Mouse (Mus musculus) activated CD4-positive, CD25-positive, alpha-beta regulatory T cell, adult 4 months (primary cell): Measurements from ENCODE around the gene Stra6. TPM values are rescaled to one million over a fixed set of nuclear protein-coding genes. Genes with fewer than 3 reads are reported as not detected.

Source experiments
- ATAC-seq: one replicate; pipeline ENCODE4 v1.8.0; 2017
- polyA plus RNA-seq, 2 experiments: library from polyadenylated mRNA; unstranded; fragments of 100-300 nt; shearing (Covaris generic); gene quantifications; one replicate each; pipeline ENCODE4 v1.2.1; 2017

Stra6 gene
- polyA plus RNA-seq, 2 experiments from 2014 or later, result 3.1 to 3.8 TPM

- ATAC-seq, result no peak
Observed at GRCm38 (mm10) chr9:58096629-58097301, 33.2 kb downstream of the Stra6 start.

GRCm38 (mm10) chr9:58099836-58100565, 36.4 kb downstream of the Stra6 start:
- ATAC-seq, result no peak

DNA sequence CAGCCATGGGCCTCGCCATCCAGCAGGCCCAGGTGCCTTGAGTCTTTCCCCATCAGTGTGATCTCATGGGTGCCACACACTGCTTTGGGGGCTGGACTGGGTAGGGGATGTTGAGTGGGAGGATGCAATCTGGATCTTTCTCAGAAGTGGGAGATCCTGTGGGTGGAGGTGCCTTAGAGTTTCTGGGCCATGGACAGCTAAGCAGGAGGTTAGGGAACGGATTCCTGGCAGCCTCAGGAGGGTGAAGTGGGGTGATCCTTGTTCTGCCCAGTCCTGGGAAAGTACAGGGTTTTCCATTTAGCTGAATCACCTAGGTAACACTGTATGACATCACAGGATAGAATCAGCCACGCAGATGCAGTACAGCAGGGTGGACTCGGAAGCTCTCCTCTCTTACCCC, 38.4 kb downstream of the Stra6 start:
- no peak for ATAC-seq

GRCm38 (mm10) chr9:58103647-58104046, 40.1 kb downstream of the Stra6 start:
- no peak for ATAC-seq

DNA sequence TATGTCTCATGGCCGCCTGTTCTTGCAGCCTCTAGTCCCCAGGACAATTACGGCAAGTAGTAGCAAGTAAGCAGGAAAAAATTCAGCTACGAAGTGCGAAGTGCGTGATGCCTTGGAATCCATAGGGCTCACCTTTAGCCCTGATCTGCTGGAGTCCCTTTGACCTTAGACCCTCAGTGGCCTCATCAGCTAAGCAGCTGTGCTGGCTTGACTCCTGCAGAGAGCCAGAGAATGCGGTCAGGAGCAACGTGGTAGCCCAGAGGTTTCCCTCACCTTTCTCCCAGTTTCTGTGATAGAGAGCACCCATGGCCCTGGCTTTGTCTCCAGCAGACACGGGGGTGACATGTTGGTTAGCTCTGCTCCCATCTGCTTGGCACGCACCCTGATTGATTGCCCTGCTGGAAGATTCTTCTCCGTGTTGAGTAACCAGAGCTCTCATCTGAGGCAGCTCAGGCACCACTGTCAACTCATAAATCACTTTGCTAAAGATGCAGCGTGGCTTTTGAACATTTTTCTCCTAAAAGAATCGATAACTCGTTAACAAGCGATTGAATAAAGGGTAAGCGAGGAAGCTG, 42.1 kb downstream of the Stra6 start:
- ATAC-seq, result no peak

DNA sequence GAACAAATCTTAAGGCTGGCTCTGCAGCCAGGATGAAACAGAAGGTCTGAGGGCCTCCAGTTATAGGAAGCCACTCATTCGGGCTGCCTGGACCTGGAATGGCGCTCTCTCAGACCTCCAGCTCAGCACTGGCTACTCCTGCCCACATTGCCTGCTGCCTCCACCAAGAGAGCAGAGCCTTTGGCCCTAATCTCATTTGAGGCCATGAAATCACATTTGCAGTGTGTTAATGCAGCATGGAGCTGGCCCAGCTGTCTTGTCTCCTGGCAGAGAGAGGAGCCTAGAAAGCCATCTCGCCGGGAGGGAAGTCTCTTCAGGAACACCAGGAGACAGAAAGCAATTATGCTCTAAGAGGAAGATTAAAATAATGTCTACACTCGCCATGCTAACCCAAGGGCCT, 43.9 kb downstream of the Stra6 start:
- no peak for ATAC-seq

GRCm38 (mm10) chr9:58110787-58111186, 47.2 kb downstream of the Stra6 start:
- ATAC-seq, result no peak

GRCm38 (mm10) chr9:58111431-58111830, 47.8 kb downstream of the Stra6 start:
- ATAC-seq, result no peak

GRCm38 (mm10) chr9:58112321-58112751, 48.7 kb downstream of the Stra6 start:
- ATAC-seq, result peak; percentile 59

DNA sequence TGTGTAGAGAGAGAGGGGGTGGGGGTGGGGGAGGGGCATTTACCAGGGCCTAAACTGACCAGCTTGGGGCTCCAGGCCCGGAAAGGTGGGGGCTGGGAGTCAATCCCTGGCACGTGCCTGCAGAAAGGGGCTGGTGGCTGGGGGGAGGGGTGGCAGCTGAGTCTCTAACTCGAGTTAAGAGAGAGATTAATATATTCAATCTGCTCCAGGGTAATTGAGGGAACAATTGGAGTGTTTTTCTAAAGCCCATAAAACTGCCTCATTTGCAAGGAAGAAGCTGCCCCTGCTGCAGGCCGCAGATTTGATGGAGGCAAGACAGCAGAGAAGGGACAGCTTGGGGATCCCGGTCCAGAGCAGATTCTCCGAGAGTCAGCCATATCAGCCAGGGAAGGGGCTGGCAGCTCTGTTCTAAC, 49.3 kb downstream of the Stra6 start:
- no peak for ATAC-seq

DNA sequence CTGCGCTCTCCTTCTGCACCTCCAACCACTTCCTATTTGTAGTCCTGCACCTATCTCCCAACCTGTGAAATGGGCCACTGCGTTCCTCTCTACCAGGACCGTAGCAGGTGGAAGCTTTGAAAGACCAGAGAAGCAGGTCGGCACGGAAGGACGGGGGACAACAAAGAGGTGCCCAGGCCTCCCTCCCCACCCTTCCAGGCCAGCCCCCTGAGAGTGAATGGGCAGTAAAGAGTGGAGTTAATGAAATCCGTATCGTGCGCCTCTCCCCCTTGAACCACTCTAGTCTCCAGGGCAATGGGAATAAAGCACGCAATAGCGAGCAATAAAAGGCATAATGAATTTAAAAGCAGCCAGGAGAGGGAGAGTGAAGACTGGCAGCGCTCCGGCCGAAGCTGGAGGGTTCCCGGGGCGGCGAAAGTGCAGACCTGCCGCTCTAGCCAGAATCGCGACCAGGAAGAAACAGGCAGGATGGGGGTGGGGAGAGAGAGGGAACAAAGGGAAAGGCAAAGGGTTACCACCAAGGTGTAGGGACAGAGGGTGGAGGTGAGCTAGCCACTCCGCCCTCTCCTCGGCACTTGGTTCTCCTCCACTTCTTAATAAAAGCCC, 49.8 kb downstream of the Stra6 start:
- ATAC-seq, result no peak

- ATAC-seq, result no peak
Observed at GRCm38 (mm10) chr9:58114019-58114418, 50.4 kb downstream of the Stra6 start.

DNA sequence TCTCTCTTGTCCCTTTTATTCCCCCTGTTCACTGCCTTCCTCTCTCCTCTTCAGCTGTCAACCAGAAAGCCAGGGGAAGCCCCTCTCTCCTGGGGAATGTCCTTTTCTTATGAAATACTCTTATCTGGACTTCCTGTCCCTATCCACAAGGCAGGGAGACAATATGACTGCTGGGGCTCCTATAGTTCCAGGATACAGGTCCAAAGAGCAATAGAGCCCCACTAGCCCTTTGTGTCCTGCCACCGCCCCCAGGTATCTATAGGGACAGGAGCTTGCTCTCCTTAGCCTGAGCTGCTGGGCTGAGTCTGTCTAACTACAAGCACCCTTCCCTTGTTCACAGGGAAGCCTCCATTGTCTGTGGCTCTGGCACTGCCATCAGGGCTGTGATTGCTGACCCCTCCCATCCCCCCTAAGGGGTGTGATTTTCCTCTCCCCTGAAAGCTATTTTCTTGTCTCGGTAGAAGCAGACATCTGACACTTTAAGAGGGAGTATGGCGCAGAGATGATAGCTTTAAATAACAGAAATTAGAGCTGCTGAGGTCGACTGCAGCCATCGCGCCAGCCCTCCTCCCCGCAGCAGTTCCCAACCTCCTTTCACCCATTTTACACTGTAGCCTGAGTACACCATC, 51.8 kb downstream of the Stra6 start:
- no peak for ATAC-seq

GRCm38 (mm10) chr9:58116024-58116651, 52.5 kb downstream of the Stra6 start:
- ATAC-seq, result no peak

GRCm38 (mm10) chr9:58118671-58119070, 55.1 kb downstream of the Stra6 start, which contains the start of gene Ccdc33:
TSS of gene Ccdc33 (minus strand) at chr9:58118823.
- ATAC-seq, result no peak

DNA sequence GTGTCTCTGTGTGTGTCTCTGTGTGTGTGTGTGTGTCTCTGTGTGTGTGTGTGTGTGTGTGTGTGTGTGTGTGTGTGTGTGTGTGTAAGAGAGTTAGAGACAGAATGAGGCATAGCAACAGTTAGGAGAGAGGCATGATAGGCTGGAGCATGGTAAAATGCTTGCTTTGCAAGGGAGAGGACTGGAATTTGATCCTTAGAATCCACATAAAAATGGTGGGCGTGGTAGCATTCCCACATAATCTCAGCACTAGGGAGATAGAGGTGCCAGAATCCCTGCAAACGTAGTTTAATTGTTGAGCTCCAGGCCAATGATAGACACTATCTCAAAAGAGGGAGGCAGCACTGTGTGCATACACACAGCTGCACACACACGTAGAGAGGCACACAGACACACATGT, 61.5 kb downstream of the Stra6 start:
- ATAC-seq, result no peak

DNA sequence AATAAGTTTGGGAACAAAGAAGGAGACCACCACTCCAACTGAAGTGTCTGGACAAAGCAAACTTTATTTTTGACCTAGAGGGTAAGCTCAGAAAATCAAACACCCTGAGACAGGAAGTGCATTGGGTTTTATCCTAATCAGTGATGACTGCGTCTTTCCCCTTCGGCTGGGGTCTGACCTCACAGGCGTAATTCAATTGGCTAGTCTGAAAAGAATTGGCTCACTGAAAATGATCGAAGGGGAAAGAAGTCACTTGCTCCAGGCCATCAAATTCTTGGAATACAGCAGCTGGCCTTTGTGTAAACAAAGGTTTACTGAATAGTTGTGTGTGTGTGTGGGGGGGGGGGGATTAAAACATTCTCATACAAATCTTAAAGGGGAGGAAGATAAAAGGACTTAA, 62.2 kb downstream of the Stra6 start:
- ATAC-seq, result no peak

DNA sequence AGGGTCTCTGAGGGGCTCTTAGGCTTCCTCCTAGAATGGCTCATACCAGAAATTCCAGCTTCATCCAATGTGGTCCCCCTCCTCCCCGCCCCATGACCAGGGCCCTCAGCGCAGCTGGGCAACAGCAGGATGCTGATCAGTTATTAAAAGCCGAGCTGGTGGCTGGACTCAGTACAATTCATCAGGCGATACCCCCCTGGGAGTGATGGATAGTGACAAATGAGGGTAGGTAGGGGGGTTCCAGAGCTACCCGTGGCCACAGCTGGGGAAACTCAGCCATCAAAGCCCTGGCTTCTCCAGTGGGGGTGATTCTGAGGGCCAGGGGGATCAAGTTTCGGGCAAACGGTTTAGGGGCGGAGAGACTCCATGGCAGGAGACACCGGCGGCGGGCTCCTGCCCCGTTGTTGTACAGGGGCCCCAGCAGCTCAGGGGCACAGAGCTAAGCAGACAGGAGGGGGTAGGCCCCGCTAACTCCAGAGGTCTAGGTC, 65.4 kb downstream of the Stra6 start:
- ATAC-seq, result no peak

- no peak for ATAC-seq
Observed at GRCm38 (mm10) chr9:58129508-58129907, 65.9 kb downstream of the Stra6 start.

DNA sequence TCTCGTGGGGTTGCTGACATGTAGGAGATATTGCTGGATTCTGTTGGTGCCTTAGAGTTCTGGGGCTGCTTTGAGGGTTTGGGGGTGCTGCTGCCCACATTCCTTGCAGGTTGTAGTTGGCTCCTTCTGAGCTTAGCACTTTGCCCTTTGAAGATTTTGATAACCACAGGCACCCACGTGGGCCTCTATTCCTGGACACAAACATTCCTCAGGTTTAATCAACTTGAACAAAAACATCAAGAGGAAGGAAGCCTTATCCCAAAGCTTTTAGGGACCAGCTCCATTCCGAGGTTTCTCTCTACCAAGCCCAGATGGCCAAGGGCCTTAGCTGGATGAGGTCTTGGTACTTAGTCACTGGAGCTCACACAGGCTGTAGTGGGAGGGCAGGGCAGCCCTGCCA, 67.3 kb downstream of the Stra6 start:
- no peak for ATAC-seq

DNA sequence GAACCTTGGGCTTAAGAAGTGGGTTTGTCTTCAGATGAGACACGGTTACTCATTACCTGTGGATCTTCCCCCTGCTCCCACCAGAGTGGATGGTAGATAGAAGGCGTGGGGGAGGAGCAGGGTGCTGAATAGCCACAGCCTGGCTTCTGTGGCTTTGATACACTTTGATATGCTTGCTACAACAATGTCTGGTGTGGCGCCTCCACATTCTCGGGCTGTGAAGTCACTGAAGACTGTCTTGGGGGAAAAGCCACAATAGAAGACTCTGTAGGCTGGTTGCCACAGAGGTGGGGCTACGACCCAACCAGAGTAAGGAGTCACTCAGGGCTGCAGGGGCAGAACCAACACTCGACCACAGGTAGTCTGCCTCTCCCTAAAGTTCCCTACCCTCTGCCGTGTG, 68.1 kb downstream of the Stra6 start:
- peak; percentile 19 for ATAC-seq
